Mouse (Mus musculus) right cerebral cortex, postnatal 25 days (tissue): ENCODE results near the gene Zfp704.

Experiments
- DNase-seq: peaks from one replicate; pipeline ENCODE4 v3.0.0; 2022

The Zfp704 gene

DNA sequence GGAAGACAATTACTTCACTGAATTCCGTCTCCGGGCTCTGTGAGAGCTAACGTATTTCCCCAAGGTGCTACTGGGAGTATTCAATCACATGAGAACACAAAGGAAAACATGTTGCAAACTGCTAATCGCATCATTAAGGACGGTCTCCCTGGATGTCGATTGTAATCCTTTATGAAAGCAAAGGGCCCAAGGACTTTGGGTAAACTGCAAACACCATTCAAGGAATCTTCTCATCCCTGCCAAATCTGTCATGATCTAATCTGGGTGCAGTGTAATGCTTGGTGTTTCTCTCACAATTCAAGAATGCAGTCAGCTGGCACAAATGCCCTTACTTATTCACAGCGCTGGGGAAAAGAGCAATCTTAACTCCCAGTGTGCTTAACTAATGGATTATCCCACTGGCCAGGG, 96.2 kb downstream of the Zfp704 start:
- DNase-seq = no peak

DNA sequence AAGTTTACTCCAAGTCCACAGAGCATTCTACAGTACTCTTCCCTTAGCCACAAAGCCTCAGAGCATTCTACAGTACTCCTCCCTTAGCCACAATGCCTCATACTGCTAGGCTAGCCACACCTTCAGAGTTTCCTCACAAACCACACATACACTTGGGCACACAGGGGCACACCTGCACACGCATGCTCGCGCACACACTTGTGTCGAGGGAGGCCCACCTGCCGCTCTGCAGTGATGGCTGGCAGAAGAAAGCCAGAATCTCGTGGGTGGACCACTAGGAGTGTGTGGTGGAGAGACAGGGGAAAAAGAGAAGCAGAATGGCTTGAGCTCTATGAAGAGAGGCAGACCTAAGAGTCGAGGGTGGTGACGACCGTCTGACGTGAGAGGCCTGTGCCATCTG, 97.7 kb downstream of the Zfp704 start:
- DNase-seq = no peak

DNA sequence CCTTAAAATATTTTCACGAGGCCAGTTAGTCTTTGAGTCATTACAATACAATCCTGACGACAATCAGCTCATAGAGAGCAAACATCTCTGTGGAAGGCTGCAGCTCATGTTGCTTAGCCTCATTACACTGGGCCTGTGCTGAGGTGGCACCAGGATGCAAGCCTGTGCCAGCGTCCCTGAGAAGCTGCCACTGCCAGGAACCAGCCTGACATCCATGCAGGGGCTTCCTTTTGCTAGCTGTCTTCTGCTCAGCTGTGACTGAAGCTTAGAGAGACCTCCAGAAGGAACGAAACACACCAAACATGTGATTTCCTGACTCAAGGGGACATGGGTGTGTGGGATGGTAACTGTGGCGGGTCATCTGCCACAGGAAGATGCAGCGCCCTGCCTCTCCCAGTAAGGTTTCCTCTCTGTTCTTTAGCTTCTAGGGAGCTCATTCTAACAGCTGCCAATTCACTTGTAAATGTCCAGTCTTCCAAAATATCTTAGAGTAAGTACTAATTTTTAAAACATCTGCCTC, 104.1 kb downstream of the Zfp704 start:
- no peak for DNase-seq

DNA sequence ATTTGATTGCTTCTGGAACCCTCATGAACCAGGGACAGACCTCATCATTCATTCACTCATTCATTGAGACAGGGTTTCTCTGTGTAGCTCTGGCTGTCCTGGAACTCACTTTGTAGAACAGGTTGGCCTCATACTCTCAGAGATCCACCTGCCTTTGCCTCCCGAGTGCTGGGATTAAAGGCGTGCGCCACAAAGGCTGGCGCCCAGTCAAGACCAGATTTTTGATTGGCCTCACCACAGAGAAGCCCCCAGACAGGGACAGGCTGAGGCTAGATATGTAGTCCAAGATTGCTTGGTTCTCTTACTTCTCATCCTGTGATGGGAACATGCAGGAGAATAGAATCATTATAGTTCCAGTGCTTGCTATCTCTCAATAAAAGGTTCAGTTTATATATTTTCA, 105.5 kb downstream of the Zfp704 start:
- no peak for DNase-seq

DNA sequence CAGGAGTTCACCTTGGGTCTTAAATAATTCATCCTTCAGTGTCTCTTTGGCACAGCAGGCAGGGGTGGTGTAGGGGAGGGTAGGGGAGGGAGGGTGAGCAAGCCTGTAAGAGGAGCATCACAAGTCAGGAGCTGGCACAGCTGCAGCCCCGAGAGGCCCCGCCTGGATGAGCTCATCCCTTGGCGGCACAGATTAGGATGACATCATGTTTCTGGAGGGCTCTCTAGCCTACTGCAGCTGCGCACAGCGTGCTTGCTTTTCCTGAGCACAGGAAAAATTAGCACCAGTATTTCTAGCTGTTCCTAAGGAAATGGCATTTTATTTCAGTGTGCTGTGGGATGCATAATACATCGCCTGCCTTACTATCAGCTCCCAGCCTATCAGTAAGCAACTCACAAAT, 109.2 kb downstream of the Zfp704 start:
- peak; percentile 92 for DNase-seq

DNA sequence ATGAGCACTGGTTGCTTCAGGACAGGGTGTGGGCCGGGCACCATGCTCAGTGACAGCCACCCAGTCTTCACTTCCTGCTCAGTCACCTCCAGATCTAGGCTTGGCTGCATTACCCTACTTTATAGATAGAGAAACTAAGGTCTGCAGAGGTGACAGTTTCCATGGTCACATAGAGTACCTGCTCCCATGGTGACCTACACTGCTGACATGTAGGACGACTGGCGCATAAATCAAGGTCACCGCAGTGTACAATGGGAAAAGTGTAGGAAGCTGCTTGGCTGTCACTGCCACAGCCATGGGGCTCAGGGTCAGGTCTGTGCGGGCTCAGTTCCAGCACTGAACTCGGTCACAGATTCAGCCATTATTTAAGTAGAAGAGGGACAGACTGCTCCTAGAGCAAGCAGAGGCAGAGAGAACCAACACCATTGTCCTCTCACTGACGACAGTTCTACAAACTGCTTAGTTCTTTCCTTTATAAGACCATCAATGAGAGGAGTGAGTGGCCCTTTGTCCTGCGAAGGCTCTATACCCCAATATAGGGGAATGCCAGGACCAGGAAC, 109.8 kb downstream of the Zfp704 start:
- DNase-seq = no peak

DNA sequence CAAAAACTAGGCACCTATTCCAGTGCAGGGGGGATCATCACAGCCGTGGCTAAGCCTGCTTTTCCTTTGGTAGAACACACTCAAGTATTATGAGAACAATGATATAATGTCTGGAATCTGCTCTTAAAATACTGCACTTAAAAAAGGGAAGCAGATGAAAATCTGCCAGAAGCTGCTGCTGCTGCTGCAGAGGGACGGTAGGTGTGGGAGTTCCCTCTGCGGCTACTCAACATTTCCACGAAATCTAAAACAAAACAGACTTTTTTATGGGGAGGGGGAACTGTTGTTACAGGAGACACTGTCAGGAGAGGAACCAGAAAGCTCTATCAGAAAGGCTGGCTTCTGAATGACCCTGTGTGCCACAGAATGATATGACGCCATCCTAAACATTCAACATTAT, 110.4 kb downstream of the Zfp704 start:
- no peak for DNase-seq

DNA sequence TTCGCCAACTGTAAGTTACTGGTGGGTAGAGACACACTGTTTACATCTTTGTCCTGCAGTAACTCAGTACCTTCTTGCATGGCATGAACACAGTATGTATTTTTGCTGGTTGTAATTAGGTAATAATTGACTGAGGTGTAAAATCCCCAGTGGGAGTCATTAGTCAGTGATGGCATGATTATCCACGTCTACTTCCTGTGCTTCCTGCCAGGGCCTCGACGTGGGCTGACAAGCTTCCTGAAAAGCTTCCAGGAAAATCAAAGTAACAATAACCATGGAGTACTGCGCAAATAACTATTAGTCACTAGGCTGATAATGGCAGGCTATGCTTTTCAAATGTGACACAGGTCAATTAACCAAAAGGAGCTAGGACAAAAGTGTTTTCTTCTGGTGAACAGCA, 112.6 kb downstream of the Zfp704 start:
- no peak for DNase-seq

DNA sequence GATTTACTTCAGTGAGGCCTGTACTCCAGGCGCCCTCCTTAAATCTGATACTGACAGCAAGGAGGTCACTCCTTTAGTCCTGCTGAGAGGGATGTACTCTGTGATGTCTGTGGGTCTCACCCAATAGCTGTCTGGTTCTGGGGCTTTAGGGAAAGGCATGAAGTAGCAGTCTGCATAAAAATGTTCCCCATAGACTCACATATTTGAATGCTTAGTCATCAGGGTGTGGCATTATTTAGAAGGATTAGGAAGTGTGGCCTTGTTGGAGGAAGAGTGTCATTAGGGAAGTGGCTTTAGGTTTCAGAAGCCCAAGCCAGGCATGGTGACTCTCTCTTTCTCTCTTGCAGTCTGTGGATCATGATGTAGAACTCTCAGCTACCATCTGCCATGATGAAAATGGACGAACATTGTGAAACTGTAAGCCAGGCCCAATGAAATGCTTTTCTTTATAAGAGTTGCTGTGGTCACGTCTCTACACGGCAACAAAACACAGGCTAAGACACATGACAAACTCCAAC, 118.1 kb downstream of the Zfp704 start:
- no peak for DNase-seq

DNA sequence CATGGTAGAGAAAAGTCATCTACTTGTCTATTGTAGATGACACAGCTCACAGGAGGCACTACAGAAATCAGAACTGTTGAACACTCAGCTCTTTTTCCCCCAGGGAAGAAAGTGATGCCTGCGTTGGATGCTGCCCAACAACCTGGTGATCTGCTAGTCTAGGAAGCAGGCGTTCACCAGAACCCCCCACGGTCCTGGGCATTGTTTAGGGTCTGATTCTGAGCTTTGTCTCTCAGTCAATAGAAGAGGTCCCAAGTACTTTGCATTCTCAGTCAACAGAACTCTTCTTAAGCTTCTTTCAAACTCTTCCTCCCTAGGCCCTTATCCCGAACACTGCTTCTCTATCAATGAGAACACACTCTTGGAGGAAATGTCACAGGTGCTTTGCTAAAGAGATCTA, 122.2 kb downstream of the Zfp704 start:
- DNase-seq = no peak

DNA sequence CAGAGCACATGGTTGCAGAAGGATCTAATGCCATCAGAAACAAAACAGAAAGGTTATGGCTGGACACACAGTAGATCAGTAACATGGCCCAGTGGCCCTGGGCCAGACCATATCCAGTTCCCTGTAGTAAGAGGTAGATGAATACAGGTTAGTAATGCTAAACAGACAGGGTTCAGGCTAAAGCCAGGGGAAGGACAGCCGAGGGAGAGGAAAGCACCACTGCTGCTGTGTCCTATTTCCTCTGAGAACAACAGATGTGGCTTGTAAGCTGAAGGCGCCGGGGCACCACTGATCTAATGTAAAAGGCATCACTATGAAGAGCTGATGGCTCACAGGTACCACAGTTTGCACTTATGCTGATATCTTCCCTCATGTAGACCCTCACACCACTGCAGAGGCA, 124.4 kb downstream of the Zfp704 start:
- no peak for DNase-seq

DNA sequence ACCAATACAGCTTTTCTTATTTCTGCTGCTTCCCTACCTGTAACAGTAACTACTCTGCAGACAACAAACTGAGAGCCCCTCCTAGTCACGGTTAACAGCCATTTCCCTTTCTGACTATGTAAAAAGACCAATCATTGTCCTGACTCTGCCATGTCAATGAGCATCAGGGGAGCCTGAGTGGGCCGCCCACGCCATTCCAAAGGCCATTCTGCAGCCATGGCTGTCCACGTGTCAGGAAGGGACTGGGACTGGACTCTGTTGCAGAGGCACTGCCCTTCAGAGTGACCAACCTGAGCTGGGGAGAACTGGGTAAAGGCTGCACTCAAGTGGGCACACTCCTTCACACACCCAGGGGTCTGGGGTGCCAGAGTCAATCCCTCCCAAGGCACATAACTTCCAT, 127.9 kb downstream of the Zfp704 start:
- DNase-seq = no peak

DNA sequence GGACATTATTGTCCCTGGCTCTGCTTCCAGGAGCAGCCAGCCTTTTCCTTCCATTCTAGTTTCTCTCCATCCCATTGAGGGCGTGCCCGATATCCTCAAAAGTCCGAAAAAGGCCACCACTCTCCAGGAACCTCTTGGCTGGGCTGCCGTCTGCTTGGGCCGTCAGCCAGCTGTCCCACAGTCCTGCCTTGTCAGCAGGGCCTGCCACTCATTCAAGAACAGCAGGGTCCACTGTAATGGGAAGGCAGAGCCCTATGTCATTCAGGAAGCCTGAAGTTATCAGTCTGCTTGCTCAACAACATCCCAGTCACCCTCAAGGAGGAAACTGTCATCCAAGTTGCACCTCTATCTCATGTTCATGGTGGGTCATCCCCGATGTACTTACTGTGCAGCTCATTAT, 128.5 kb downstream of the Zfp704 start:
- no peak for DNase-seq

DNA sequence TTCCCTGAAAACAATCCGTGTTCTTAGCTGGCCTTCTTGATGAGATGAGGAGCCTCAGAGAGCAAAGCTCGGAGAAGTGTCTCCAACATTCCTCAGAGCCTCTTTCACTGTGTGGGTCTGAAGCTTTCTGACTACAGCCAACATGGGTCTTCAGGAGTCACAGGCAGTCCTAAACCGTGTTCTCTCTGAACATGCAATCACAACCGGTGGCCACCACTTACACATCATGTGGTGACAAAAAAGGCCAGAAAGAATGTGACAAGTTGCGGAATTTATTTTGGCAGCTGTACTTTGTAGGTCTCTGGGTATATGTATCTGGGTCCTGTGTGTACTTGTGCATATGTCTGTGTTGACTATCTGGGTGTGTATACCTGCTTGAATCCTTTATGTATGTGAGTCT, 128.9 kb downstream of the Zfp704 start:
- DNase-seq = no peak

DNA sequence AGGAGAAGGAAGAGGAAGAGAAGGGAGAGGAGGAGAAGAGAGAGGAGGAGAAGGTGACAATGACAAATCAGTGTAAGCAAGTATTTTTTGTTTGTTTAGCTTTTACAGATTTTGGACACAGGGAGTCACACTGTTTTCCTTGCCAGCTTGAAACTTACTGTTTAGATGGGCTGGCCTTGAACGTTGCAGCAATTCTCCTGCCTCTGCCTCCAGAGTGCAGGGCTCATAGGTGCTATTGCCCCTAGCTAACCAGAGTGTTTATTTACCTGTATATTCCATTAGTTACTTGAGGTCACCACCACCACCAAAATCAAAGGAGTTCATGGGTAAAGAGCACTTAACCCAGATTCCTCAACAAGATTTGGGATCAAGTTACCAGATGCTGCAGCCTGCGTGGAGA, 132.5 kb downstream of the Zfp704 start:
- DNase-seq = no peak

DNA sequence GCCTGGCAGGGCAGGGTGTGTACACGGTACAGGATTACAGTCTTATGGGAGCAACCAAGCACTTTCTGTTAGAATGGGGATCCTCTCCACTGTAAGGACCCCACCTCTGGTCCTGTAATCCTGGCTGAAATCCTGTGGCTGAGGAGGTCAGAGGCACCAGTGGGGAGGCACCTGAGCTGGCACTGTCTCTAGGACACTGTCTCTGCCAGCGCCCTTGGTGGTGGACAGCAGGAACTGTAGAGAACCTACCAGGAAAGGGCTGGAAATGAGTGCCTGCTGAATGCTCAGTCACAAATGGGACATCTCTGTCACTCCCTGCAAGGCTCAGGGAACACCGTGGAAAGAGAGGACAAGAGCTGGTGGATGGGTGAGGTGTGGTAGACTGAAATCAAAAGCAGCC, 133.5 kb downstream of the Zfp704 start:
- DNase-seq = no peak

DNA sequence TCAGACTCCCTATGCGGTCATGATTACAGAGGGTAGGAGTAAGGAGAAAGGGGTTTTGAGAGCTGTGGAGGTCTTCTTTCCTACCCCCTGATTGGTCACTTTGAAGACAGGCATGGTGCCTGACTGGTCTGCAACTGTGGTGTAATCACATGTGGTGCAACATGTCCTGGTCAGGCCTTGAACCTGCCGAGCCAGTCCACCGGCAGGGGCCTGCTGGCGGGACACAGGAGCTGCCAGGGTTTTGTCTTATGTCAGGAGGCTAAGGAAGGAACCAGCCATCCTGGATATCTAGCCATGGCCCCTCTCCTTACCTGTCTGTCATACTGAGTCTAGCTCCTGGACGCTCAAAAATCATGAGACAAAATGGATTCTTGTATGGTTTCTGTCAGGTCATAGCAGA, 134.4 kb downstream of the Zfp704 start:
- DNase-seq = no peak

DNA sequence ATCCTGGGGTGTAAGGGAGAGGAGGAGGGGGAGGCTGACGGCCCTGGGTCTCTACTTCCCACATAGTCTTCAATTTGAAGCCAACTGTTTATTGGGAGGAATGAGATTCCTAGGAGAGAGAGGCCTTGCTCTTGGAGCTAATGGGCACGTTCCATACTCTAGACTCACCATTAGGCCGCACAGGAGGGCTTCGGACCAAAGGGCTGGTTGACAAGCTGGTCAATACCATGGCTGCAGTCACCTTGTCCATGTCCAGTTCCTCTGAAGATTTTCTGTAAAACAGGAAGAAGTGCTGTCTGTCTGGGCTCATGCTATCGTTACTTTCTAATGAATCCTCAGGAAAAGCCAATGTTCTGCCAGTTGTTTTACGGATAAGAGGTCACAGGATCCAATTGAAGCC, 135.6 kb downstream of the Zfp704 start:
- DNase-seq = no peak

DNA sequence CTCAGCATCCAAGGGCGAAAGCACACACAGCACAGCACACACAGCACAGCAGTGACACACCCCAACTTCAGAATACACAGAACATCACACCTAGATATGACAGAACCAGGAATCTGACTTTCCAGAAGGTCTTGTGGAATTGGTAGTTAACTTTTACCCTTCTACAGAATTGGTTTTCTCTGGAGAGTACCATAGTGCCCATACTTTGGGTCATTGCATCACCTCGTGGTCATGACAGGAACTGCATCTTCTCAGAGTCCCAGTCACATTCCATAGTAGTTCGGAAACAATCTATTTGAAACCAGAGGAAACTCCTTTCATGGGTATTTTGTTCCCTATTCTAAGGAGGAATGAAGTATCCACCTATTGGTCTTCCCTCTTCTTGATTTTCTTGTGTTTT, 143.6 kb downstream of the Zfp704 start:
- peak; percentile 60 for DNase-seq

DNA sequence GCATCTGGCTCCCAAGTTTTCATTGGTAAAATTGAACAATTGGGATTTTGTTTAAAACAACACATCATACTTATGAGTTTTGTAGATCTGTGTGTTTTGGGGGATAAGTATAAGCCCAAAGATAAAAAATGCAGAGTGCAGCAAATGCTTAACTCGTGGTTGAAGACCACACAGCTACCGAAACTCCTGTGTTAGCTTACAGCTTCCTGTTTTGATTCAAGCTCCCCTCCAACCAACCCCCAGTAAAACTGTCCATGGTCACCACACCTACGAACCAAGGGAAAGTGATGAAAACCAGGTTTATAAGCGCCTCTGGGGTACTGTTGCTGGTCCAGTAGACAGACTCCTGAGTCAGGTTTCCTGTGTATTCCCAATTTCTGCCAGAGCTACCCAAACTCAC, 144.2 kb downstream of the Zfp704 start:
- no peak for DNase-seq

DNA sequence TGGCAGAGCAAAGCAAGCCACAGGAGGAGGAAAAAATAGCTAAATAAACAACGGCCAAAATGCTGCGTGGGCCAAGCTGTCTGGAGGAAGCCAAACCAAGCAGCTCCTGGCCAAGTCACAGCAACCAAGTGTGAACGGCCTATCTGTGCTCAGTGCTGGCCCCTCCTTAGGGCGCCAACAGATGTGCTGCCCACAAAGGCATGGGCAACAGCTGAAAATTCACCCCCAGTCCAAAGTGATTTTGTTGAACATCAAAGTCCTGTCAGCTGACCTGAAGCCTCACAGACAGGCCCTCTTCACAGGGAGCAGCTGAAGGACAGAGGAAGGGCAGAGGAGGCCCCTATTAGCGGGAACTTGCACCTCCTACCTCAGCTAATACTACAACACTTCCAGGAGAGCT, 148.2 kb downstream of the Zfp704 start:
- no peak for DNase-seq

DNA sequence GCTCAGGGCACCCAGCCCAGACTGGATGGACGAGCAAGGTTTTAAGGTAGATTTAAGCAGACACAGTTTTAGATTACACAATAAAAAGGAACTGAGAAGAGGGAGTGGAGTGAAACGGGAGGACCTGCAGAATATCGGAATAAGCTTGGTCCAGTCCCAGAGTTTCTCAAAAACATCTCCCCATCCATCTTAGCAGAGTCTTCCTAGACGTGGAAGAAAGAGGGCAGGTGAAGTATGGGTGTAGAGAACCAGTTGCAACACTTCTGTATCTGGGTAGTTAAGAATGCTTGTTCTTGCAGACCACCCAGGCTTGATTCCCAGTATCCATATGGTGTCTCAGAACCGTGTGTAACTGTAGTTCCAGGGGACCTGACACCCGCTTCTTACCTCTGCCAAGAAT, 149.6 kb downstream of the Zfp704 start:
- DNase-seq = no peak

DNA sequence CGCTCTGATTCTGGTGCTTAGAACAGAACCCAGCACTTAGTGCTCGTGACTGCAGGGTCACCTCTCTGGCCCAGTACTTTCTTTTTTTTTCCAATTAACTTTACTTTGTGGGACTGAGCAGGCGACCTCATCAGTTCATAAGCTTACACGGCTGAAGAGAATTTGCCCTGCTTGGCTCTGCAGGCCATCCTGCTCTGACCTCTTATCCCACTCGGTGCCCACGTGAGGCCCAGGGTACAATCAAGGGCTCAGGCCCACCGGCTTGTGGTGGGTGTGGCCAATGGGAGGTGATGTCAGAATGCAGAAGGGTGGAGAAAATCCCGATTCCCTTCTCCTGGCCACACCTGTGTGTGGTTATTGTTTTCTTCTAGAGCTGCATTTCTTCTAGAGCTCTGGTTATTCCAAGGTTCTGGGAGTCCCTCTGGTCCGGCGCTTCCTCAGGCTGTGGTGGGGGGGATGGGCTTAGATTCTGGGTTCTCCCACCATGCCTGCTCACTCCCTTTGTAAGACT, 153.4 kb downstream of the Zfp704 start:
- DNase-seq = no peak

DNA sequence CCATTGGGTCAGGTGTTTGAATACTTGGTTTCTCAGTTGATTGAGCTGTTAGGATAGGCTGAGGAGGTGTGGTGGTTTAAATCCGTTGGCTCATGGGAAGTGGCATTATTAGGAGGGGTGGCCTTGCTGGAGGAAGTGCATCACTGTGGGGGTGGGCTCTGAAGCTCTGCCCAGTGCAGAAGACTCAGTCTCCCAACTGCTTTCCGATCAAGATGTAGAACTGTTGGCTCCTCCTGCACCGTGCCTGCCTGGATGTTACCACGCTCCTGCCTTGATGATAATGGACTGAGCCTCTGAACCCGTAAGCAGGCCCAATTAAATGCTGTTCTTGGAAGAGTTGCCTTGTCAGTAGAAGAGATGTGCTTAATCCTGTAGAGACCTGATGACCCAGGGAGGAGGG, 154.5 kb downstream of the Zfp704 start:
- no peak for DNase-seq
